Mouse (Mus musculus) NIH3T3 (cell line): ENCODE results near the gene Gtsf1.

Experiments
- DNase-seq: peaks from one replicate; pipeline ENCODE4 v3.0.0-alpha.2; 2012; ENCODE audit warnings: low read depth

Gene Gtsf1

DNA sequence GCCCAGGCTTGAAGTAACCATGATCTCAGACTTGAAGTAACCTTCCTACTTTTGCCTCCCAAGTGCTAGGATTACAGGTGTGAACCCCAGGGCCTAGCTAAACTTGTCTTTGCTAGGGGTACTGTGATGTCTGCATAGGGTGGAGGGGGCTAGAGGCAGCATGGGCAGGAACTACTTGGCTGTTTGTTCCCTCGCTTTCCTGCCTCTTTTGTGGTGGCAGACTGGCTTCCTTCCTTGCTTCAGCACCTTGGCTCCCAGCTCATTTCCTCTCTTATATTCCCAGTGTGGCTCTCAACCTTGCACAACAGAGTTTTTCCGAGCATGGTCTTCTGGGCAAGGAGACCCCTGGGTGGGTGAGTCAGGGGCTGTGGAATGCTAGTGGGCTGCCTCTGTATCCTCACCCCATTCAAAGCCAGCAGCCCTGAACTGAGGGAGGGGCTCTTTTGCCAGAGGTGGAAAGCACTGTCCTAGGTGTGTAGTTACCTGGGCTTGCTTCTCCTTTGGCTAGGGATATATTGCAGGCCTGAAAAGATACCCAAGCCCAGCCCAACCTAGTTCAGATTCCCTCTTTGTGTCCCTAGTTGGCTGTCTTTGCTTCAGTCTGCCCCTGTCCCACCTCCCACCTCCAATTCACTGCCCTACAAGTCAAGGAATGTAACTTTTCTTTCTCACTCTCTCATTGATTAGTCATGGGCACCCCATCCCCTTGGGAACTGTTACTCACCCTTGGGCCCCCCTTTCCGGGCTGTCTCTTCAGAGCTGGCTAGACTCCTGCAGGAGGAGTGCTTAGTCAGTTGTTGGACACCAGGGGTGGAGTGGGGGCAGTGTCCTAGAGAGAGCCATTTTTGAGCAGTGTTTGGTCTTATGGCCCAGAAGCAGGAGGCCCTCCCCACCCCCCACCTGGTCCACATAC is 52.3 kb downstream of the Gtsf1 start:
- peak; percentile 90 for DNase-seq

DNA sequence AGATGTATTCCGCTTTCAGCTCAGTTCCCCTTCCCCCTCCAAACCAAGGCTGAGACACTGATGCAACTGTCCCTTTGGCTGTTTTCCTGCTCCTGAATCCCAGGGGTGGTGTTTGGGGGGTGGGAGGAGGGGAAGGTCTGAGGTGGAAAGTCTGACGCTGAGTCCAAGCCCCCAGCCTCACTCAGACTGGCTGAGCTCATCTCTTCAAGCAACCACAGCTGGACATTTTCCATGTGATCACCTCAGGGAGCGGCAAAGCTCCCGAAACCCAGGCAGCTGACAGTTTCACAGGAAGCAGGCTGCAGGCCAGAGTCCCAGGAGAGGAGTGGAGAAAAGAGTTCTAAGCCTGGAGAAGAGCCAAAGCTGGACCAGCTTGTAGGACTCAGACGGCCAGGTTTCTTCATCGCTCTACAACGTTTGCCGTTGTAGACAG is 53.4 kb downstream of the Gtsf1 start:
- DNase-seq = peak; percentile 56

DNA sequence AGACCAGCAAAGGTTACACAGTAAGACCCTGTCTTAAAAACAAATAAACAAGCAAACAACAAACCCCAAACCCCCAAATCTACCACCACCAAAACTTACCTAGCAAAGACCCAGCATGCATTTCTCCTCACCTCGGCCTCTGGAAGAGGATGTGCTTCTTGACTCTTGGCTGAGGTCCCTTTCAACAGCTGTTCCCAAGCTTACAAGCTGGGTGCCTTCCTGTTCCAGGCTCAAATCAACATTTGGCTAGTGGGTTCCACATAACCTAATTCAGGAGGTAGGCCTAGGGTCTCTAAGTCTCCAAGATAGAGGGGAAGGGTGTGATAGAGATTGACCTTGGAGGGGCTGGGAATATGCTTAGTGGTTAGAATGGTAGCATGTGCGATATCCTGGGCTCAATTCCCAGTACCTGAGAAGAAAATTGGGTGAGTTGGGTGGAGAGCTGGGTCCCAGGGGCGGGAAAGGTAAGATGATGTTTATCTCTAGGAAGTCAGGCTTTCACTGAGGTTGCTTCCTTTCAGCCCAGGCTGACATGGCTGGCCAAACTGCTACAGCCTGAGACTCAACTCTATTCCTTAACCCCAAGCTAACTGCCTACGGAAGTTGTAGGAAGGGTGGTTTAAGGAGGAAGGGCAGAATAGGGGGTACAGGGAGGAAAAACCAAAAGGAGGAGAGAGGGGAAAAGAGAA is 55.0 kb downstream of the Gtsf1 start:
- no peak for DNase-seq

DNA sequence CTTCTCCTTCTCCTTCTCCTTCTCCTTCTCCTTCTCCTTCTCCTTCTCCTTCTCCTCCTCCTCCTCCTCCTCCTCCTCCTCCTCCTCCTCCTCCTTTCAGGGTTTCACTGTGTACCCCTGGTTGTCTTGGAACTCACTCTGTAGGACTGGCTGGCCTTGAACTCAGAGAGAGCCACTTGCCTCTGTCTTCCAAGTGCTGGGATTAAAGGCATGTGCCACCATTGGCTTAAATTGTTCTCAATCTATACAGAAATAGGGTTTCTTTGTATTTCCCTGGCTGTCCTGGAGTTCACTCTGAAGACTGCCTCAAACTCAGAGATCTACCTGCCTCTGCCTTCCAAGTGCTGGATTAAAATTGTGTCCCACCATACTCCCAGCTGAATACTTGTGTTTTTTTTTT is 57.8 kb downstream of the Gtsf1 start:
- DNase-seq = no peak

DNA sequence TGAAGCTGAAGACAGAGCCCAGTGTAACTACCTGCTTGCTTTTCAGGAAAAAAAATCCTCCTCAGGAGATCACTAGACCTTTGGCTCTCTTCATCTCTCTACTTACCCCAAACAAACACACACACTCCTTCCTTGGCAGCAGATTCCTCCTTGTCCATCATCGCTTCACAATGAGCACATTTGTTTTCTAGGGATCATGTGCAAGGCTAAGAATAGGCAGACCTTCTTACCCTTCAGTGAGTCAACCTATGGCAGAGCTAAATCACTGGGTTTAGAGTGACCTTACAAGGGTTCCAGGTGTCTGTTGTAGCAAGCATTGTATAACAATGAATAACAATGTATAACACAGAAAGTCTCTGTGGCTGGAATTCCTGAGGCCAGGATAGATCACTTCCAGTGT is 58.5 kb downstream of the Gtsf1 start:
- DNase-seq = peak; percentile 75

DNA sequence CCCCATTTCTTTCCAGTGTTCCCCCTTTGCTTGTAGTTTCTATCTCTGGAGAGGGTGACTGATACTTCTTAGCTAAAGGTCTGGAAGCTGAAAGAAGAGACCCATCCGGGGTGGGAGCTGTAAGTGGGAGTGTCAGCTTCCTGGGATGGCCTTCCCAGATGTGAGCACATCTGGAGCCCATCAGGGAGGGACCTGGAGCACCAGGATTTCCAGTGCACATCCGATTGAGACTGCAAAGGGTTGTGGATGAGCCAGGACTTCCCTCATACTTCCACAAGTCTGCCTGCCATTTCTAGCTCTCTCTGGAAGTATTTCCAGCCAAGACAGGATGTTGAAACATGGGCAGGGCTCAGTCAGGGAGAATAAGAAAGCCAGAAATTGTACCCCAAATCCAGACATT is 59.1 kb downstream of the Gtsf1 start:
- peak; percentile 73 for DNase-seq

DNA sequence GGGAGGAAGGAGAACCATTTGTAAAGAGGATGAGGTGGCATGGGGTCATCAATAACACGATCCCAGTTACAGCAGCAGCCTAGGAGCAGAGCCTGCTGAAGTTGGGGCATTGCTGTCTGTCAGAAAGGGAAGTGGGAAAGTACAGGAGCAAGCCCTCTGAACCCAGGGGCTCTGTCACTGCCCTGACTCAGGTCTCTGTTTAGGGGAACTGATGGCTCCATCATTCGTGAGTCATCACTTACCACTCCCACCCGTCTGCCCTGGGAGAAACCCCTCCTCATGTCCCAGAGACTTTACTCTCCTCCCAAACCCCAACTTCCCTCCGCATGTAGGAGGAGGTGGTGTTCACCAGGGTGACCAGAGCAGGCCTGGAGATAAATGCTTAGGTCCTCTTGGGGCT is 59.8 kb downstream of the Gtsf1 start:
- DNase-seq = peak; percentile 32

DNA sequence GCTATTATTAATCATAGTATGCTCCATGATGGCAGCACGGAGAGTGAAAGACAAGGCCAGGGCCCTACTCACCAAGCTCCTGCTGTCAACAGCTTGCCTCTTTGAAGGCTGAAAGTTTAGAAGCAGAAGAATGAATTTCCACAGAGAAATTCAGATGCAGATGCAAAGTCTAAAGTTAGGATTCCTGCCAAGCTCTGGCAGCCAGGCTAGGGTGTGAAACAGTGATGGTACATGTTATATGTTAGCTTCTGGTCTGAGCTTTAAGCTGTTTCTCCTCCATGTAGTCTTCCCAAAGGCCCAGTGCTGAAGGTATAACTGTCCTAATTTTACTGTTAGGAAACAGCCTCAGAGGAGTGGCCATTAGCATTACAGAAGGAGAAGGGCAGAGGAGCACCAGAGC is 61.1 kb downstream of the Gtsf1 start:
- peak; percentile 43 for DNase-seq

DNA sequence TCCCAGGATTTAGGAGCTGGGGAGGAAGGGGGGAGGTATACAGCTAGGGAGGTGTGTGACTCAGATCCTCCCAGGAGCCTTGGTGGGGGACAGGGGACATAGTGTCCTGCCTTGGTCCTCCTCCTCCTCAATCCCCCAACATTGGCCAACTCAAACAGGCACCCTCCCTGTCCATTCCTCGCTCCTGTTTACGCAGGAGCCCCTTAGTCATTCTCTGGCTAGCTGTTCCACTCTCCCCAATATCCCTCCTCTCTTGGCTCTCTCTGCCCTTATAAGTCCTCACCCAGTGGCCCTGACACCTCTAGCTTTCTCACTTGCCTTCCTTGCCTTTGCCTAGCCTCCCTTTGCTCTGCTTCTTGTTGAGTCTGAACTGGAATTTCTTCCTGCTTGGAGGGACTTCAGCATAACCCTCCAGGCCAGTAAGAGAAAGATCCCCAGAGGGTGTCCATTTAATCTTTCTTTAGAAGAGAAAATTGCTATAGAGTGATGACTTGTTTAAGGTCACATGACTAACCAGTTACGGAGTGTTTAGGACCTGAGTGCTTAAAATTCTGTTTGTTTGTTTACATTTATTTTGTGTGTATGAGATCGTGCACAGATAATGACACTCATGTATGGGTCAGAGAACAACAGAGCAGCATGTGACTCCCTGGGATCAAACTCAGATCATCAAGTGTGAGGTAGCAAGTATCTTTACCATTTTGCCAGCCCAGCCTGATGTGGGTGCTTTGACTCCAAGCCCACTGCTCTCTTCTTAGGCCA is 61.9 kb downstream of the Gtsf1 start:
- peak; percentile 75 for DNase-seq

DNA sequence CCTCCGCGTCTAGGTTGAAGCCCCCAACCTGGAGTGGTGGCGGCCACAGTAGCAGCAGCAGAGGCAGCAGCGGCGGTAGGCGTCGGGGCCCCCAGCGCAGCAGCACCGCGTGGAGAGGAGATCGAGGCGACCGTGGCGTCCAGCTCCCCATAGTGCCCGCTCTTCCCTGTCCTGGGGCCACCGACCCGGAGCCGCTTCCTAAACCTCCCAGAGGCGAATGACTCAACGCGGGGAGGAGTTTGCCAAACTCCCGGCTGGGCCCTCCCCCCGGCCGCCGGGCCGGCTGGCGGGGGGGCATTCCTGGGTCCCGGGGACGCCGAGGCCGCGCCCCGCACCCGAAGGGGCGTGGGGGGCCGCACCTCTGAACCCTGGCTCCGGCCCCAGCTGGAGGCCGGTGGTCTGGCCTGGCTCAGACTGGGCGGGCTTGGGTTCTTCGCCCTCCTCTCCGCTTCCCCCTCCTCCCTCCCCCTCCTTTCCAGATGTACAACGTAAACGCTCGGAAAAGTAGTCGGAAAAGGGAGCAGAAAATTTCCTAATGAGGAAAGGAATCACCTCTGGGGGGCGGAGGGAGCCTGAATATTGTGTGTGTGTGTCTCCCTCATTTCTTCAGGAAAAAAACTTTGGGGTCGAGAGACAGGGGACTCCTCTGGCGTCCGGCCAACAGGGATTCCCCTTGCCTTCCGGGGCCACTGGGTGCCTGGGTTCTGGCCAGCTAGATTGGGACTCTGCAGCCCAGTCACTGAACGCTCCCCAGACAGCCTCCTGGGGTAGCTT is 63.7 kb downstream of the Gtsf1 start, which contains the start of gene Itga5:
Gene Itga5, minus strand, starts transcription at position 388 of the 774 bp plus-strand sequence.
- DNase-seq = peak; percentile 93

DNA sequence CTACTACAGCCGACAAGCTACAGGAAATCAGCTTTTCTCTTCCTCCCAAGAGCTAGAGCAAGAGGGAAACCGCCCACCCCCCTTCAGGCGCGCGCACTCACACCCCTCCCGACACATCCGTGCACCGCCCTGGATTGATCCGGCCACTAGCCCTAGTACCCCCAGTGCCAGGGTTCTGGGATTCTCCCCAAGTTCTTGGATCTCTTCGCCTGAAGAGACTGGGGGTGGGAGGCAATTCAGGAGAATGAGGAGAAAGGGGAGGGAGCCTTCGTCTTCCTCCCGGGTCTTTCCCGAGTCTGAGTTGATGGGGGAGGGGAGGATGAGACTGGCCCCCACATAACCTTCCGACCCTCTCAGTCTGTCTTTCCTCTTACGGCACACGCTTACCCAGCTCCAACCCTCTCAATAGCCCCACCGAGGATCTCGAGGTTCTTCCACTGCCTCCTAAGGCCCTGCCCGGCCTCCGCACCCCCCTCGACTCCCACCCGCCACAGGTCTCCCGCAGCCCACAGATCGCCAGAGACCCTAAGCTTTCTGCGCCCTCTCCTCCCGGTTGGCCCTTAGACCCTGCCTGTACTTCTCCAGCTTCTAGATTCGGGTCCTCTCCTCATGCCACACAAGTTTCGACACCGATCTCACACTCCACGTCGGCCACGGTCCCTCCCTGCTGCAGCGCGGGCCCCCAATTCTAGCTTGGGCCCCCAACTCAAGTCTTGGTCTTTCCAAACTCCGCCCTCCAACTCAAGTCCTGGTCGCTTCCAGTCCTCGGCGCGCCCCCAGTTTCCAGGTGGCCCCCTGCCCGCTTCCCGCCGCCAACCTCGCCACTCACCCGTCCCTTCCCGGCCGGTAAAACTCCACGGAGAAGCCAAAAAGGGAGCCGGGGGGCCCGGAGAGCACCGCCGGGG is 64.5 kb downstream of the Gtsf1 start:
- peak; percentile 70 for DNase-seq

DNA sequence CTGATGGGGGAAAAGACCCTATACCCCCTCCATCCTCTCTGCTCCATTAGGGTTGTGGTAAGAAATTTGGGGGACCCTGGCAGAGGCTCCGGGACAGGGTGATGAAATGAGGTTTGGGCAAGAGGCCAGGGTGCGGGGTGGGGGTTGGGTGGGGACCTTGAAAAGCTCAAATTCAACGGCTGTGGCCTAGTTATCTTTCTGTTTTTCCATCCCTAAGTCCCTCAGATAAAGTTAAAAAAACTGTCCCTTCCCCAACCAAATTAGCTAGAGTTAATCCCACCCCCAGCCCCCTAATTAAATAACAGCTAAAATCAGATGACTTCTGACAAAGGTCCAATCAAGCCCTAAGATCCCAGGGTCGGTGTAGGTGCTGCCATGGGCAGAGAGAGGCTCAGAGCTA is 65.5 kb downstream of the Gtsf1 start:
- peak; percentile 41 for DNase-seq

DNA sequence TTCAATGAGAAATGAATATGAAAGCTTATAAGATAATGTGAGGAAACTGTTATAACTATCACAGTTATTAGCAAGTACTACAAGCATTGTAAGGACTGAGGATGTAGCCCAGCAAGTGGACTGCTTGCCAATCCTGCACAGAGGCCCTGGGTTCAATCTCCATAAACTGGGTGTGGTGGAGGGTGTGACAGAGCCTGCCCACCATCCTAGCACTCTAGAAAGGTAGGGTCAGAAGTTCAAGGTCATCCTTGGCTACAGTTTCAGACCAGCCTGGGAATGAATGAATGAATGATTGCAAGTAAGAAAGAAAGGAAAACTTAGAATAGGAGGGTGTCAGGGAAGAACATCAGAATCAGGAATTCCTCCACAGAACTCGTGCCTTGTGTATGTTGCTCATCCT is 66.5 kb downstream of the Gtsf1 start:
- no peak for DNase-seq

DNA sequence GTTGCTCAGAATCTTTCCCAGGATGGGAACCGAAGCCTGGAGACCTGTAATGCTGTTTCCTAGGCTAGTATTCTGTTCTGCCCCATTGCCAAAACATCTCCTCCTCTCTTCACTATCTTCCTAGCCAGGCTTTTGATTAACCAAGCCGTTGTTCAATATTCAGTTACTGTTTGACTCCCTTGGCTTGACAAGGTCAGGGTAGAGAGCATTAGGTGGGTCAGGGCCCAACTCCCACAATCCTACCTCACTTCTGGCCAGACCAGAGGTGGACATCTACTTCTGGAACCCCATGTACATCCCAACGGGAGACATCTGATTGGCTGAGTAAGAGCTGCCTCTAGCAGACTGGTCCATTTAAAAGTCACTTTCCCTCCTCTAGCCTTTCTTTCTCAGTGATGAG is 67.3 kb downstream of the Gtsf1 start:
- DNase-seq = no peak

DNA sequence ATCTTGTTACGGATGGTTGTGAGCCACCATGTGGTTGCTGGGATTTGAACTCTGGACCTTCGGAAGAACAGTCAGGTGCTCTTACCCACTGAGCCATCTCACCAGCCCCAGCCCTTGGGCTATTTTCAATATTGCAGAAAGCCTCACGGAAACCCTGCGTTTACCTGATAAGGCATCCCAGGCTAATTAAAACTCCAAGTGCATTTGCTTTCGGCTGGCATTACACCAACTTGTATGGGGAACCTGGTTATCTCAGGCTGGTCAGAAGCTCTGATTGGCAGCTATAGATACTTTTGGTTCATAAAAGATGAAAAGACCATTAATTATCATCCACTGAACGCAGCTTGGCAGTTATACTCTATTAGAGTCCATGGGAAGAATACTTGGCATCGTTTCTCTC is 67.9 kb downstream of the Gtsf1 start:
- DNase-seq = no peak

DNA sequence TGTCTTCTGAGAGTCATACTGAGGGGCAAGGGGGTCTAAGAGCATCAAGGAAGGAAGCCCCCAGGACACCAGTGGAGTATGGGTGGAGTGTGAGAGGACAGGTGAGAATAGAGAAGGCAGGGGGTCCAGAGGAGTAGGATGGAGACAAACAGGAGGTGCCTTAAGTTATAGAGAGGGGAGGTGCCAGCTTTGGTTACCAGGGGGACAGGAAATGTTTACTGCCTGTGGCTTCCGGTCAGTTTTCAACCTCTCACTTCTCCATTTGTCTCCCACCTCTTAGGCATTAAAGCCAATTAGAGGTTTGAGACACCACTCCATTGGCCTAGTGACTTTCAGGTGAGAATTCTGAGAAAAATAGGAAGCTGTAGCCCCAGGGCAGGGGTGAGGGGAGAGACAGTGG is 69.0 kb downstream of the Gtsf1 start:
- no peak for DNase-seq

DNA sequence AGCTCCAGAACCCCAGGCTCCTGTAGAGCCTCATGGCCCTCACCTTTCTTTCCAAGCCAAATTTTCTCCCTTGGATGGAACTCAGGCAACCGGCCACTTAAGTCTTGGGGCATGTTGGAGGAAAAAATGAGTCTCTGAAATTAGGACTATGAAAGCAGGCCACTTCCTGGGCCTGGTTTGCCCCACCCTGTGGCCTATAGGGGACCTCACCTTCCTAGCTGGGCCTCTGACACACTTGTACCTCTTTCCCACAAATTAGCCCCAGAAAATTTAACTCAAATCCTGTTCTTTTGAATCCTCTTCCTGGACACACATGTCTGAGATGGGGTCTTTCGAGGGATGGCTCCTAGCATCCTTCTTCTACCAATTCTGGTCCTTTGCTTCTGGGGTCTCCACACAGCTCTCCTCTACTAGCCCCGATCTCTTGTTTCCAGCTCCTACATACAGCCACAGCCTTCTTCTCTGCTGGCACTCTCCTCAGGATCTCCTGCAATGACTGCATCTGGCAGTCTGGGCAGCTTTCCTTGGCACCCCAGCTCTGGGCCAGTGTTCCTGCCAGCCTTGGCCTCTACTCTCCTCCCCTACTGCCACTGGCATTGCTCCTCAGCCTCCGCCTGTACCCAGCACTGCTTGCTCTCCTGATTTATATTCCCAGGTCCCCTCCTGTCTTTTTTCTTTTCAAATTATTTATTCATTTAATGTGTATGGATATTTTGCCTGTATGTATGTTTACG is 70.2 kb downstream of the Gtsf1 start:
- DNase-seq = no peak

DNA sequence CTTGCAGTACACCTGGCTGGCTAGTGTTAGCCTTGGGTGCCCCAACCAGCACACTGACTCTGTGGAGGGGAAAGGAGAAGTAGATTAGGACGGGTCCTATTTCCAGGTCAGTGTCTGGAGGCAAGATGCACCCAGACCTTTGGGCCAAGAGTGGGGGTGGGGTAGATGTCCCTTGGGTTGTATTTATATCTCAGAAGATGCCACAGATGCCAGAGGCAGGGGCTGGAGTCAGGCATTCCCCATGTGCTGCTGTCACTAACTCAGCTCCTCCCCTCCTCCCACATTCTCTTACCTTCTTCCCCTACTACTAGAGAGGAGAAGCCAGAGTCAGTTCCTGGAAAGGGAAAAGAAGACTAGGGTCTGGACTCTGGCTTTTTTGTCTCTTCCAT is 71.2 kb downstream of the Gtsf1 start:
- DNase-seq = no peak

DNA sequence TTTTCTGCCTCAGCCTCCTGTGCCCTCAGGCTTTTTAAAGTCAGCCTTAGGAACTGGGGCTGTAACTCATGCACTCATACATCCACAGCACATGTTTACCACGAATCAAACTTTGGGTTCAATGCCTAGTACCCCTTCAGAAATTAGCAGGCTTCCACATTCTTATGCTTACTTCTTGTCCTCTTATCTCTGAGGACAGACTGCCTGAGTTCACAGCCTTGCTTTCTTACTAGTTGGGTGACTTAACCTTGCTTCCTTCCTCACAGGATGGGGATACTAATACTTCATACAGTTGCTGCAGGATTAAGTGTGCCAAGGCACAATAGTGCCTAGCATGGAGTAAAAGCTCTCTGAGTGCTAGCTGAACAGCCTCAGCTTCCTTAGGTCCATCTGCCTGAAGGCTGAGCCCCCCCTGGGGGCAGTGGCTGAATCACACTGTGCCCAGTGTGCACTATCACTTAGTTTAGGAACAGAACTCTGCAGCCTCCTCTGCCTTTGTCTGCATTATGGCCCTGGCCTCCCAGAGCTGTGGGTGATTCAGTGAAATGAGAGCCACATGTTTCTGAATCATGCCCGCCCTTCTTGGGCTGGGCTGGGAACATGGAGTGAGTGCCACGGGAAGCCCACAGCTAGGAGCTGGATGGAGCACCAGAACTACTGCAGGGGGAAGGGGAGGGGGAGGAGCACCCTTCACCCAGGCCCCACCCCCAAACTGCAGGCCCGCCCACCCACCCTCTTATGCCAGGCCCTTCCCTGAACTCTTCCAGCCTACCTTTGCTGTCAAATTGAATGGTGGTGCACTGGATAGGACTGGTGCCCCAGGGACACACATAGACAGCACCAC is 71.8 kb downstream of the Gtsf1 start:
- peak; percentile 93 for DNase-seq
